Mouse (Mus musculus) embryonic facial prominence, embryonic 11.5 days (tissue): ENCODE results near the gene Loxl3. TPM values are rescaled to one million over a fixed set of nuclear protein-coding genes. Genes with fewer than 3 reads are reported as not detected.

Experiments used
- ATAC-seq: fragments of 200-750 bp; cut with Nextera tagmentation; replicated peaks from 2 replicates; pipeline ENCODE4 v1.8.0; 2017; ENCODE audit warnings: low read depth; ENCODE audit not compliant: insufficient number of reproducible peaks, low FRiP score, low TSS enrichment
- DNase-seq: peaks from one replicate; pipeline ENCODE4 v3.0.0-alpha.2; 2015; ENCODE audit warnings: low spot score
- H3K27ac ChIP-seq: fragments of 300-500 bp; sonication (generic); replicated peaks from 2 replicates; pipeline ENCODE4 v1.5.1; 2014; ENCODE audit warnings: mild to moderate bottlenecking, low read depth, low read length, control low read depth
- H3K27me3 ChIP-seq: fragments of 300-500 bp; sonication (generic); 2 replicates; pipeline ENCODE4 v1.6.1; 2014; ENCODE audit warnings: mild to moderate bottlenecking, low read length, moderate library complexity, mixed read lengths; ENCODE audit not compliant: control insufficient read depth, insufficient read depth
- H3K36me3 ChIP-seq: fragments of 300-500 bp; sonication (generic); replicated peaks from 2 replicates; pipeline ENCODE4 v1.6.1; 2014; ENCODE audit warnings: low read depth, mild to moderate bottlenecking, low read length, moderate library complexity, mixed read lengths; ENCODE audit not compliant: control insufficient read depth, insufficient read depth
- H3K4me1 ChIP-seq: fragments of 300-500 bp; sonication (generic); 2 replicates; pipeline ENCODE4 v1.6.1; 2014; ENCODE audit warnings: low read length, mixed read lengths; ENCODE audit not compliant: control insufficient read depth, insufficient read depth
- H3K4me2 ChIP-seq: fragments of 300-500 bp; sonication (generic); 2 replicates; pipeline ENCODE4 v1.6.1; 2014; ENCODE audit warnings: low read depth, mild to moderate bottlenecking, control low read depth, low read length, moderate library complexity
- H3K4me3 ChIP-seq: fragments of 300-500 bp; sonication (generic); 2 replicates; pipeline ENCODE4 v1.5.1; 2014; ENCODE audit warnings: low read depth, low read length, control low read depth
- H3K9ac ChIP-seq: fragments of 300-500 bp; sonication (generic); replicated peaks from 2 replicates; pipeline ENCODE4 v1.6.1; 2014; ENCODE audit warnings: mild to moderate bottlenecking, control low read depth, low read length
- H3K9me3 ChIP-seq: fragments of 300-500 bp; sonication (generic); replicated peaks from 2 replicates; pipeline ENCODE4 v1.6.1; 2016; ENCODE audit warnings: mild to moderate bottlenecking, low read length, inconsistent platforms, mixed read lengths; ENCODE audit not compliant: control insufficient read depth
- WGBS: fragments of 180-500 bp; shearing (Covaris S2); extraction: QIAGEN DNeasy Blood & Tissue Kit; methylation state at CpG from one replicate; pipeline ENCODE4 v1.1.7; 2014; 5-methylcytosine and 5-hydroxymethylcytosine counted together
- microRNA counts: library from miRNA; unstranded; fragments of <30 nt; microRNA quantifications from one replicate; lab custom pipeline; 2016
- microRNA-seq: library from miRNA; unstranded; fragments of <30 nt; microRNA quantifications from one replicate; pipeline ENCODE4, GENCODE M21; 2016; ENCODE audit warnings: borderline number of aligned reads
- polyA plus RNA-seq: library from polyadenylated mRNA; unstranded; fragments of >200 nt; fragmentation: Nextera tagmentation; extraction: Ambion mirVana; gene quantifications from 2 replicates; pipeline ENCODE4 v1.2.1, GENCODE M21; 2014

Loxl3 gene
- polyA plus RNA-seq, 1 experiment from 2014 or later = 10.1 TPM

DNA sequence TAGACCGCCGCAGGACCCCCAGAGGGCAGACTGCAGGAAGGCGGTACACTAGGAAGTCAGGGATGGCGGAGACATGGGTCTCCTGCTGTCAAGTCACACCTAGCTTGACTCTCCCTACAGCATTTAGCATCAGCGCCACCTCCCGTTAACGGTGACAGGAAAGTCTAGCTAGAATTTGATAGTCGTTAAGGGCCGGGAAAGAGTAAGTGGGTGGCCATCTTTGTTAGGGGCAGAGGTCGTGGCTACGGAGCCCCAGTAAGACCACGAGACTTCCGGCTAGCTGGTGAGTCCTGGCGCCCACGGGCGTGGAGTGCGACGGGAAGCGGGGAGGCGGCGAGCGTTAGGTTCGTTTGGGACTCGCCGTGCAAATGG, 67.3 kb downstream of the Loxl3 start, which contains the start of the genes Ccdc142 and Gm42688:
Gene Ccdc142 (plus strand): TSS at position 286 of the 372 bp plus-strand sequence.
Gene Gm42688 (plus strand): TSS at position 302 of the 372 bp plus-strand sequence.
- Histone ChIP-seq H3K4me3 (peak within 1 kb of the TSS; percentile 62), H3K36me3 (no peaks in the 10 kb centered on the region), H3K9ac (peak within 1 kb of the TSS; percentile 76), H3K27me3 (no peaks in the 10 kb centered on the region; the same call in none of the 2 replicates), H3K4me1 (peaks cover 3% of the 10 kb centered on the region; the same call in 1 of the 2 replicates), H3K4me2 (peak within 1 kb of the TSS; percentile 99), H3K27ac (peak within 1 kb of the TSS; percentile 22; the same call in 1 of the 2 replicates), H3K9me3 (no peaks in the 10 kb centered on the region)
- peak; percentile 80 for ATAC-seq
- WGBS = 2% methylated on average over 25 of the region's 25 CpGs
- DNase-seq = peak; percentile 87

DNA sequence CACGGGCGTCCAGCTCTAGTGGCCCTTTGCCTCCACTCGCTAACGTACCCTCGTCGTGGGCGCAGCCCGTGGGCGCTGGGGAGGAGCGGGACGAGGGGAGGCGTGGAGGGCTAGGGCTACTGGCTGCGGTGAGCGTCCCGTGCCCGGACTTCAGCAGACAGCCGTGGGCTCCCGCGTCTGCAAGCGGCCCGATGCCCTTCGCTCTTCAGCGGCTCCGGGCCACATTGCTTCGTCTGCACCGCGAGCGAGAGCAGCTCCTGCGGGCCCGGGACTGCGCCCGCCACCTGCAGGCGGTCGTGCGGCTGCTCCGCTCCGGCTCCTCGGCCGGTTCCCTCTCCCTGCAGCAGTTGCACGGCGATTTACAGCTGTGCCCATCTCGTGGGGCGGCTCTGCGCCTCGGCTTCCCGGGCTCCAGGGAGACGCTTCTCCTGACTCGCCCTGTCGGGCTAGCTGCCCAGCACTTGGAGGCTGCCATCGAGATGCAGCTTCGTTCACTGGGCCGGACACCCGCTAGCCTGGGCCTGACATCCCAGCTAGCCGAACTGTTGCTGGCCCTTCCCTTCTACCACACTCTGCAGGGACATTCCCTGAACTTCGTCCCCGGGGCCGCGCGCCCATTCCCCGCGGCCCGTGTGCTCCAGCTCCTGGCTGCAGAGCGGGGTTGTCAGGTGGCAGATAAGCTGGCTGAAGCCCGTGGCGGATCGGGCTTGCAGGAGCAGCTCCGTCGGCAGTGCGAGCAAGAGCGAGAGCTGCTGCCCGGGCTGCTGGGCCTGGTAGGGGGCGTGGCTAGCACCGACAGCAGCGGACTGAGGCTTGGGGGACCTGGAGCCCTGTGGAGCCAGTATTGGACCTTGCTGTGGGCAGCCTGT, 67.9 kb downstream of the Loxl3 start:
- peak overlapping the region; percentile 99 for H3K4me2 ChIP-seq
- no peaks in the 10 kb centered on the region for H3K9me3 ChIP-seq
- no peaks in the 10 kb centered on the region for H3K36me3 ChIP-seq
- WGBS = under 1% methylated on average over 62 of the region's 74 CpGs
- H3K27ac ChIP-seq = peak overlapping the region; percentile 22; the same call in 1 of the 2 replicates
- DNase-seq (peak; percentile 73), ATAC-seq (peak; percentile 69)
- peak overlapping the region; percentile 76 for H3K9ac ChIP-seq
- peaks cover 3% of the 10 kb centered on the region; the same call in 1 of the 2 replicates for H3K4me1 ChIP-seq
- H3K27me3 ChIP-seq = no peaks in the 10 kb centered on the region; the same call in none of the 2 replicates
- peak overlapping the region; percentile 62 for H3K4me3 ChIP-seq

MicroRNAs within 50 kb of the gene (microRNA counts, 519-probe panel; counts per million panel counts)
- not detected for microRNA mmu-miR-3470a+mmu-miR-3470b (lab: Ali Mortazavi, UCI)

Small RNA genes lying within 50 kb of the gene (microRNA-seq; reads per million reads assigned to microRNA genes)
- not detected for gene Mir3470a
- gene Mir7040 = not detected

Other genes with a start within 250 kb of the Loxl3 start
- gene Sema4f, start 94.4 kb upstream of the Loxl3 start, polyA plus RNA-seq = 0.97 and 1.3 TPM in 2 replicates
- 0.21 and 0.50 TPM in 2 replicates for gene M1ap, start 87.3 kb upstream of the Loxl3 start, polyA plus RNA-seq
- gene Dok1, start 702 bp upstream of the Loxl3 start, polyA plus RNA-seq = 5.4 and 8.2 TPM in 2 replicates
- gene Aup1, start 20.3 kb downstream of the Loxl3 start, polyA plus RNA-seq = 105 and 108 TPM in 2 replicates
- gene Htra2, start 21.1 kb downstream of the Loxl3 start, polyA plus RNA-seq = 33.3 and 34.9 TPM in 2 replicates
- 0.45 and 0.66 TPM in 2 replicates for gene Dqx1, start 23.7 kb downstream of the Loxl3 start, polyA plus RNA-seq
- 7.9 and 9.7 TPM in 2 replicates for gene Tlx2, start 36.1 kb downstream of the Loxl3 start, polyA plus RNA-seq
- gene Pcgf1, start 43.7 kb downstream of the Loxl3 start, polyA plus RNA-seq = 40.9 and 42.9 TPM in 2 replicates
- gene Lbx2, start 52.2 kb downstream of the Loxl3 start, polyA plus RNA-seq = 0.73 and 0.89 TPM in 2 replicates
- 0.62 and 1.8 TPM in 2 replicates for gene Ccdc142, start 67.4 kb downstream of the Loxl3 start, polyA plus RNA-seq
- gene Gm42688, start 67.4 kb downstream of the Loxl3 start, polyA plus RNA-seq = 0.97 and 1.8 TPM in 2 replicates
- 126 and 129 TPM in 2 replicates for gene Mrpl53, start 74.9 kb downstream of the Loxl3 start, polyA plus RNA-seq
- 22.1 and 23.9 TPM in 2 replicates for gene Mogs, start 81.3 kb downstream of the Loxl3 start, polyA plus RNA-seq
- 146 and 156 TPM in 2 replicates for gene Wbp1, start 87.4 kb downstream of the Loxl3 start, polyA plus RNA-seq
- gene Ino80b, start 91.3 kb downstream of the Loxl3 start, polyA plus RNA-seq = 17.5 and 19.5 TPM in 2 replicates
- 17.7 and 18.3 TPM in 2 replicates for gene Rtkn, start 101.3 kb downstream of the Loxl3 start, polyA plus RNA-seq
- 10.7 and 11.1 TPM in 2 replicates for gene Wdr54, start 122.2 kb downstream of the Loxl3 start, polyA plus RNA-seq
- gene 1700003E16Rik, start 122.2 kb downstream of the Loxl3 start, polyA plus RNA-seq = 0.97 and 1.4 TPM in 2 replicates
- 67.0 and 73.5 TPM in 2 replicates for gene Dctn1, start 131.7 kb downstream of the Loxl3 start, polyA plus RNA-seq
- 1.0 and 1.1 TPM in 2 replicates for gene Slc4a5, start 185.7 kb downstream of the Loxl3 start, polyA plus RNA-seq